Mouse (Mus musculus): ENCODE data around the gene Sec31b. TPM values are rescaled to one million over a fixed set of nuclear protein-coding genes. Genes with fewer than 3 reads are reported as not detected.

The Sec31b gene
- total and polyA plus RNA-seq, 3 experiments = 0.12 to 1.2 TPM; not detected in 1

GRCm38 (mm10) chr19:44544775-44545174, 889 bp downstream of the Sec31b start (continued):
- no peak for TF ChIP-seq MAZ (IDR thresholded peaks at IDR 0.05; ENCODE audit: low read depth, low read length)

- no peak overlapping the region for H3K27ac ChIP-seq (ENCODE audit: control insufficient read depth, low read depth, low read length)
- no peak overlapping the region for H3K9ac ChIP-seq (ENCODE audit: control insufficient read depth, low read depth, low read length, poor library complexity, severe bottlenecking)
- no peak for DNase-seq (ENCODE audit: low read depth, low spot score)
- TF ChIP-seq NRF1 (IDR thresholded peaks at IDR 0.05; ENCODE audit: insufficient read depth, low read depth, low read length, poor library complexity, severe bottlenecking) (no peak), ZKSCAN1 (IDR thresholded peaks at IDR 0.05; ENCODE audit: low read depth, low read length) (no peak), MXI1 (IDR thresholded peaks at IDR 0.05; ENCODE audit: low read depth, low read length) (no peak), GABPA (IDR thresholded peaks at IDR 0.05; ENCODE audit: low read depth, low read length) (no peak)
- H3K4me3 ChIP-seq (ENCODE audit: control insufficient read depth in 1 of 2, insufficient read depth in 1 of 2, low read depth in 2 of 2, low read length in 2 of 2) = no peak overlapping the region
- H3K4me1 ChIP-seq (ENCODE audit: control insufficient read depth in 1 of 2, insufficient read depth in 2 of 2, low read length in 2 of 2) = no peaks in the 10 kb centered on the region
- no peaks in the 10 kb centered on the region for H3K79me2 ChIP-seq (ENCODE audit: control insufficient read depth, insufficient read depth, low read length, poor library complexity)
- no peaks in the 10 kb centered on the region for H3K9me3 ChIP-seq (replicated peaks; ENCODE audit: insufficient read depth, low read length)
- no peaks in the 10 kb centered on the region for H3K27me3 ChIP-seq (ENCODE audit: control insufficient read depth in 1 of 2, insufficient read depth in 2 of 2, low read length in 2 of 2)
- H3K36me3 ChIP-seq (ENCODE audit: control insufficient read depth in 1 of 2, insufficient read depth in 2 of 2, low read length in 2 of 2) = no peaks in the 10 kb centered on the region; a peak in 1 of 4 replicates
These were observed 1.3 kb downstream of the Sec31b start for GRCm38 (mm10) chr19:44544372-44544771.

GRCm38 (mm10) chr19:44542694-44543178, 2.9 kb downstream of the Sec31b start:
- Histone ChIP-seq H3K9ac (ENCODE audit: control insufficient read depth, low read depth, low read length, poor library complexity, severe bottlenecking) (no peak overlapping the region), H3K4me3 (ENCODE audit: control insufficient read depth in 1 of 2, insufficient read depth in 1 of 2, low read depth in 2 of 2, low read length in 2 of 2) (no peak overlapping the region), H3K36me3 (ENCODE audit: control insufficient read depth in 1 of 2, insufficient read depth in 2 of 2, low read length in 2 of 2) (no peaks in the 10 kb centered on the region), H3K79me2 (ENCODE audit: control insufficient read depth, insufficient read depth, low read length, poor library complexity) (no peaks in the 10 kb centered on the region), H3K4me1 (ENCODE audit: control insufficient read depth in 1 of 2, insufficient read depth in 2 of 2, low read length in 2 of 2) (no peaks in the 10 kb centered on the region), H3K9me3 (replicated peaks; ENCODE audit: insufficient read depth, low read length) (no peaks in the 10 kb centered on the region), H3K27ac (ENCODE audit: control insufficient read depth, low read depth, low read length) (no peak overlapping the region), H3K27me3 (ENCODE audit: control insufficient read depth in 1 of 2, insufficient read depth in 2 of 2, low read length in 2 of 2) (no peaks in the 10 kb centered on the region)
- DNase-seq (ENCODE audit: low read depth, low spot score) = no peak
- TF ChIP-seq SIN3A (IDR thresholded peaks at IDR 0.05; ENCODE audit: low read length) (no peak), NRF1 (IDR thresholded peaks at IDR 0.05; ENCODE audit: insufficient read depth, low read depth, low read length, poor library complexity, severe bottlenecking) (no peak), ZKSCAN1 (IDR thresholded peaks at IDR 0.05; ENCODE audit: low read depth, low read length) (no peak)

- Histone ChIP-seq H3K4me1 (ENCODE audit: control insufficient read depth in 1 of 2, insufficient read depth in 2 of 2, low read length in 2 of 2) (no peaks in the 10 kb centered on the region), H3K79me2 (ENCODE audit: control insufficient read depth, insufficient read depth, low read length, poor library complexity) (no peaks in the 10 kb centered on the region)
These were observed 8.2 kb downstream of the Sec31b start for GRCm38 (mm10) chr19:44537416-44537815.

More at GRCm38 (mm10) chr19:44537416-44537815, 8.2 kb downstream of the Sec31b start:
- no peak overlapping the region for H3K9ac ChIP-seq (ENCODE audit: control insufficient read depth, low read depth, low read length, poor library complexity, severe bottlenecking)
- H3K27ac ChIP-seq (ENCODE audit: control insufficient read depth, low read depth, low read length) = no peak overlapping the region
- H3K36me3 ChIP-seq (ENCODE audit: control insufficient read depth in 1 of 2, insufficient read depth in 2 of 2, low read length in 2 of 2) = no peaks in the 10 kb centered on the region
- H3K4me3 ChIP-seq (ENCODE audit: control insufficient read depth in 1 of 2, insufficient read depth in 1 of 2, low read depth in 2 of 2, low read length in 2 of 2) = no peak overlapping the region
- no peak for DNase-seq (ENCODE audit: low read depth, low spot score)
- no peaks in the 10 kb centered on the region for H3K27me3 ChIP-seq (ENCODE audit: control insufficient read depth in 1 of 2, insufficient read depth in 2 of 2, low read length in 2 of 2)
- TF ChIP-seq NRF1 (IDR thresholded peaks at IDR 0.05; ENCODE audit: insufficient read depth, low read depth, low read length, poor library complexity, severe bottlenecking) (no peak), ZNF384 (IDR thresholded peaks at IDR 0.05; ENCODE audit: low read depth, low read length) (no peak), TBP (IDR thresholded peaks at IDR 0.05; ENCODE audit: low read depth, low read length) (no peak), ZMIZ1 (IDR thresholded peaks at IDR 0.05; ENCODE audit: low read depth, low read length) (no peak), GABPA (IDR thresholded peaks at IDR 0.05; ENCODE audit: low read depth, low read length) (no peak), TAL1 (IDR thresholded peaks at IDR 0.05; ENCODE audit: low read length) (no peak), RCOR1 (IDR thresholded peaks at IDR 0.05; ENCODE audit: low read depth, low read length) (no peak), ZC3H11A (IDR thresholded peaks at IDR 0.05; ENCODE audit: low read depth, low read length) (no peak), SIN3A (IDR thresholded peaks at IDR 0.05; ENCODE audit: low read length) (no peak), POLR2AphosphoS2 (IDR thresholded peaks at IDR 0.05; ENCODE audit: low read length) (no peak), MAX (IDR thresholded peaks at IDR 0.05; ENCODE audit: low read length) (no peak), ETS1 (IDR thresholded peaks at IDR 0.05; ENCODE audit: low read depth, low read length) (no peak), UBTF (IDR thresholded peaks at IDR 0.05; ENCODE audit: borderline replicate concordance, insufficient read depth, low read depth, low read length) (no peak), CHD1 (IDR thresholded peaks at IDR 0.05; ENCODE audit: low read depth, low read length) (no peak), EP300 (IDR thresholded peaks at IDR 0.05; ENCODE audit: low read depth in 1 of 2, low read length in 2 of 2) (no peak), CHD2 (IDR thresholded peaks at IDR 0.05; ENCODE audit: low read length) (no peak), NELFE (IDR thresholded peaks at IDR 0.05; ENCODE audit: low read depth, low read length) (no peak), POLR2A (IDR thresholded peaks at IDR 0.05; ENCODE audit: control insufficient read depth in 1 of 2, insufficient read depth in 1 of 2, low read depth in 1 of 2, low read length in 2 of 2, poor library complexity in 1 of 2) (no peak), RAD21 (IDR thresholded peaks at IDR 0.05; ENCODE audit: low read depth, low read length) (no peak), E2F4 (IDR thresholded peaks at IDR 0.05; ENCODE audit: borderline replicate concordance, low read depth, low read length) (no peak)
- no peaks in the 10 kb centered on the region for H3K9me3 ChIP-seq (replicated peaks; ENCODE audit: insufficient read depth, low read length)

Measured in MEL (cell line).